Mouse (Mus musculus) T-helper 1 cell (primary cell): ENCODE measurements around the gene Cdc42ep3.

Source experiments
- in situ Hi-C: fragments of 300-600 bp; cut with MboI, MseI; formaldehyde crosslinking; loops from one replicate; pipeline ENCODE4 v1.15.1; 2025; ENCODE audit warnings: high pct_unique_total_duplicates

Cdc42ep3 gene

DNA sequence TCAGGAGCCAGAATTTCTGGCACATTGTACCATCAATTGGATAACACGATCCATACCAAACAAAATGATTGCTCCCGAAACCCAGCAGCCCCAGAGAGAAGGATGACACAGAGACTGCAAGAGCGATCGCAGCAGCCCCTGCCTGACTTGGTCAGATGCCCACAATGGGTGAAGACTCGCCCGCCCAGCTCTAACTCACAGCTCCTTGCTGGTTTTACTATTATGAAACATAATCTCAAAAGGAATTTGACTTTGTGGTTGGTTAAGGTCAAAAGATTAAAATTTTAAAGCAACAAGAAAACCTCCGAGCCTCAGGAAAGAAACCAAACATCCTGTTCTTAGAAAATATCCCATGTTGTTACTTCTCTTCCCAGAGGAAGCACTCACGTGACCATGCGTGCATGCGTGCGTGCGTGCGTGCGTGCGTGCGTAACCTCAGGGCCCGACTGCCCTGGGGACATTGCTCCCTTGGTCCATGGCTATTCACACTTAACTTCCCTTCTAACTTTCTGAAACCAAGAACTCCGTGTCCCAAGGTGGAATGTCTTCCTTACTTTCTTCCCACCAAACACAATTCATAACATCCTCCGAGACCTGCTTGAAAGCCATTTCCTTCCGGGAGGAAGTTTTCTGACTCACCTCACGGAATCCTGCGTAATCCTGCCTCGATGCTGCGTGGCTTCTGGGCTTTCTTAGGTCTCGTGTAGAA lies 9.7 kb downstream of the Cdc42ep3 start:
- in situ Hi-C loops = no loop called here

DNA sequence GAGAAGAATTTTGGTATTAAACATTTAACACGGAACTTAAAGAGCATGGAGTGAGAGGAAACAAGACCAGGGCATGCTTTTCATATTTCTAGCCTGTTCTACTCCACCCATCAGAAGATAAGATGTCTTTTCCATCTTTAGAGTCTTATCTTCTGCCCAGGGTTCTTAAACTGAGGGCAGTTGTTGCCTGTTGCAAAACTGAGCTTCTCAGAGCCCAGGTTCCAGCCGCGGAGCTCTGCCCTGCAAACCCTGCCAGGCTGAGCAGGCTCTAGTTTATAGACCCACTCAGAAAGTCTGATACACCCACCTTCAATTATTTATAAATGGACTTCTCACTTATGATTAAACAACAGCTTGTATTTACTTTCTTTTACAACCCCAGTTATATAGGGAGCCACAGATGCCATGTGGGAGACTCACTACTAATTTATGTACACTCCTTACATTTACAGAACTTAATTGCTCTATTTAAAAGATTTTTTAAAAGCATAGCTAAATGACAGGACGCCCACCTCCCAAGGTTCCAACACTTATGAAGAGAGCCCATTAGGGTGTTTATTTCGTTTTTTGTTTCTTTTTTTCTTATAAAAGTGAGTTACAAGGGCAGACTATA lies 11.5 kb downstream of the Cdc42ep3 start:
- in situ Hi-C loops = no loop called here

DNA sequence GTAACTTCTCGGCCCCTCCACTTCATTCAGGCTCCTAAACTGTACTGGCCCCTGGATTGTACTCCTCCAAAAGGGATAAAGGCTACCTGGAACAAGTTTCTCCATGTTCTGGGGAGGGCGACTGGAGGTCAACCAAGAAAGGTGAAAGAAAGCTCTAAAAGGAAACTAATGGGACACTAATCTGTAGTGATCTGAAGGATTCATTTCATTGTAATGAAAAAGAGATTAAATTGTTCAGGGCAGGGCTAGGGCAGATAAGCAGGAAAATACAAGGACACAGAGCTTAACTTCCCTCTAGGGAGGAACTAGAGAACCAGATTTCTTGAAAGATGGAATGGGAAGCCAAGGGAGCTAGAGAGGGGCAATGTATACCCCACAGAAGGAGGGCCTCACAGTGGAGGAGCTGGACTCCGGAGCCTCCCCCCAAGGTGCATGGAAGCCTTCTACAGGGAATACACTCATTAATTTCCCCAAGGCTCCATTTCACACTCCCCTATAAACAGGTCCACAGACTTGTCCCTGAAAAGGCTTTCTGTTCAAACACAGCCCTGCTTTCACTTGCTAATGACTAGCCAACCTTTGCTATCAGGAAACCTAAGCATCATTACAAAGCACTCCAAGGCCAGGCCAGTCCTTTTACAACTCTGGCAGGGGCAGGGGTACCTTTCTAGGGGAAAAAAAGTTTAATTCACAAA lies 12.1 kb downstream of the Cdc42ep3 start:
- in situ Hi-C loops = no loop called here

DNA sequence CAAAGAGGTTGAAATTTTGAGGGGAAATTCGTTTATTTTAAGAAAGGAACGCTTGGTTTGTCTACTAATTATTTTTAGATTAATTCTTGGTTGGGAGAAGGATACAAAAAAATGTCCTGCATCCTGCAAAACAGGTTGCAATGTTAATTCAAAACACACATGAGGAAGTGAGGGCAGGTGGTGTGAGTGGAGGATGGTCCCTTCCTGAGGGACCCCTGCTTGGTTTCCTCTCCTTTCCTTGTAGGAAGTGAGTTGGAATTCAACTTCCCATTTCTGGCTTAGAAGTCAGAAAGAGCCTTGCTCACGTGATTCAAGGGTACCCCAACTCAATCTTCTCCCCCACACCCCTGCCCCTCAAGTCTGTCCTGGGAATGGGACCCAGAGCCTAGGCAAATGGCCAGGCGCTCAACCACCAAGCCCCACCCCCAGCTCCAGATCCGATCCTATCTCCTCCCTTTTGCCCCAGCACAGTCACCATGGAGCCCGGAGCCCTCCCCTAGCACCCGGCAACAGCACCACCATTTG lies 12.9 kb downstream of the Cdc42ep3 start:
- in situ Hi-C loops = no loop called here

DNA sequence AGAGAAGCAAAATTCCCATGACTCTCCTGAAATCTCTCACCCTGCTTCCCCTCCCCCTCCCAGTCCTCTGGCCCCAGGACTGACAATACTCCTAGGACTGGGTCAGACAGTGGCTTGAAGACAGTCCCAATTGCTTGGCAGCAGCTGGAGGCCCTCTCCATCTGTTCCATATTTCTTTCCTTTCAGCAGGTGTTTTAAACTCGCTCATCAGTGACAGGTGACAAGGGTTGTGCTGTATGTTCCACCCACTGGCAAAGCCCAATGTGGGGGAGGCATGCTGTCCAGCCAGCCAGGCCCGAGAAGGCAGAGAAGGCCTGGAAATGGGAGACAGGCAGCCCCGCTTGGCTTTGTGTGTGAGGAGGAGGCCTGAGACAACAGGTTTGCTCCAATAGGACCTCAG lies 17.4 kb downstream of the Cdc42ep3 start:
- in situ Hi-C loops = no loop called here

DNA sequence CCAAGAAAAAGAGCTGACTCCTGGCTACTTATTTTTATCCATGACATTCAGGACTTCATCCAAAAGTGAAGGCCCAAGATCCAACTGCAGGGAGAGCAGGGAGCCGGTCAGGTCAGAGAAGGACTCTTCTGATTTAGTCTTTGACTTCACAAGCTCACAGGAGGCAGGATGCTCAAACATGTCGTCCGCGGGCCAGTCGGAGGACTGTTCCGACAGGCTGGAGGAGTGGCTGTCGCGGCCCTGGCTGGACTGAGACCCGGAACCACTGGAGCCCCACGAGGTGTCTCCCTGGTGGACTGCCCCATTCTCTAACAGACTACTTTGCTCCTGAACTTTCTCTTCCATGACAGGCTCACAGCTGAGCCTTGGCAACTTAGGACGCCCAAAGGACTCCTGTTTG lies 20.2 kb downstream of the Cdc42ep3 start:
- in situ Hi-C loops = no loop called here

DNA sequence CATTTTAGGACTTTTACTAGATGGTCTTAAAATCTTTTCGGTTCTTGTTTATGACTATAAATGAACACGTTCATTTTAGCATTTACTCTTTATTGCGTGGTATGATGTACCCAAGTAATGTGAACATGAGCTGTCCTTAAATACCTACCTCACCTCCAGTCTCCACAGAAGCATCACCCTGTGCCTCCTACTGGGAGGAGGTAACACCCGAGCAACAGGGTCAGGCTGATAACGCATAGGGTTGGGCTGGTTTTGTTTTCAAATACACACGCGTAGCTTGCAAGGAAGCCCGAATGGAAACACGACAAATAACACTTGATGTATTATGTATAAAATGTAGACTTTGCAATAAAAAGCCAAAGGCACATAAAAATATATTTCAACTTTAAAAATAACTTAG lies 21.2 kb downstream of the Cdc42ep3 start:
- in situ Hi-C loops = no loop called here

DNA sequence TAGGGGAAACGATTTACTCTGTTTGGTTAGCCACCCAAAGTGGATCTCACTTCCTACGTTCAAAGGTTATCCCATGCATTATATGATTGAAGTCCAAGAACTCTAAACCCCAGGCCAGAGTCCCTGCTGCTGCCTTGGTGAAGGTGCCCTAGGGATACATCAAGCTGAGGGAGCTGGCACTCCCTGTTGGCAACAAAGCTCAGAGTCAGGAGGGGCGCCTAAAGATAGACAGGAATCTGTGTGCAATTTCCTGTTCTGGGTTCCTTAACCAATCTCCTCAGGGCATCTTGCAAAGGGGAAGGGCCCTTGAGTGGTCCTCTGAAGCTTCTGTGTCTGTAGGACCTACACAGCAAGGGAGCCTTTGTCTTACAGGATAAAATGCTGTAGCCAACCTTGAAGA lies 22.0 kb downstream of the Cdc42ep3 start:
- in situ Hi-C loops = no loop called here

DNA sequence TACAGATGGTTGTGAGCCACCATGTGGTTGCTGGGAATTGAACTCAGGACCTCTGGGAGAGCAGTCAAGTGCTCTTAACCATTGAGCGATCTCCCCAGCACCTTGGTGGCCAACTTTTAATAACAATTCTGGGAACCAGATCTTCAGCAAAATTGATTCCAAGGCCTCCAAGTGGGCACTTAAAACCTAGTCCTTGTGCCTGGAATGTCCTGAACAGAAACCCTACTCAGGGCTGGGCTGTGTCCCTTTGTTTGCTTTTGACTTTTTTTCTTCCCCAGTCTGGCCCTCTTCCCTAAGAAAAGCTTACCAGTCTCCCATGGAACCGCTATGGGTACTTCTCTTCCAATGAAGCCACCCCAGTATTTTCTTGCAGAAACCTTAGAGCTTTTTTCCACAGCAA lies 24.5 kb downstream of the Cdc42ep3 start:
- in situ Hi-C loops = no loop called here

DNA sequence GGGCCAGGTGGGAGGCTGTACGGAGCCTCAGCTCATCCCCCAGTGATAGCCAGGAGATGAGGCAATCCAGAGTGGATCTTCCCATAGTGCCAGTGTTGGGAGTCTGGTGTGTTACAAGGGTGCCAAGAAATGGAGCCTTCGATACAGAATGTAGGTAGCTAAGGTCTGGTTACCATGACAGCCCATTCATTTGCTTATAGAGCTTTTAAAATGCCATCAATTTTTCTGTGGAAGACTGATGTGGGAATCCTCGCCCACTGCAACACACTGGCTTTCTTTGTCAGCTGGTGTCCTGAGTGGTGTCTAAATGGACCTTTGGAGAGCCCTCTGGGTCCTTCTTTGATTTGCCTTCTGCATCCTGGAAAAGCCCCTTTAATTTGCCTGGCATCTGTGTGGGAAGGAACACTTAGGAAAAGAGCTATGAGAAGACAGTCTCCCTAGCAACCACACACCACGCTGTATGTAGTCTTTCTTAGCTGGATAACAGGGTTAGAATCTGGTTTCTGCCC lies 28.0 kb downstream of the Cdc42ep3 start:
- in situ Hi-C loops = no loop called here

DNA sequence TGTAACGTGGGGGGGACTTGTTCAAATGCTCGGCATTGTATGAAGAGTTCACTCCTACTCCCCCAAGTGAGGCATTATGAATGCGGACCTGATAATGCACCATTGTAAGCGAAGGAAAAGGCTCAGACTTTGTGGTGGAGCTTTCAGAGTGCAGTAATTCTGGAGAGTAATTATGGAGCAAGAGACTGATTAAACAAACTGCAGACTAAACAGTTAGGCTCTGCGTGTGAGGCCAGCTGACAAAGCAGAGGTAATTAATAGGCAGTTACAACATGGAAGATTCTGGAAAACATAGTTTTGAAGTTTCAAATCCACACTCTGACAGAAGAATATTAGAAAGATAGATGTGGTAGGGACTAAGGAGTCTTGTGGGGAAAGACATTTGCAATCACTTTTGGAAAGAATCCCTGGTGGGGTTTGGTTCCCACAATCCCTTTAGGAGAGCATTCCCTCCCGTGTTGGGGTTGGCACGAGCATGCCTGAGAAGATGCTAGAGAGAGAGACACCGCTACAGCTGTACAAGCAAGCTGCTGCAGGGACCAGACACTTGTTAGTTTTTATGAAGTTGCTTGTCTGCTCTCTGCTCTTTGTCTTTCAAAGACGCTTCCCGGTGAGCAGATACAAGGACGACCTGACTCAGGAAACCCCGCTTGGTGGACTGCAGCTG lies 37.7 kb downstream of the Cdc42ep3 start:
- in situ Hi-C loops = no loop called here

DNA sequence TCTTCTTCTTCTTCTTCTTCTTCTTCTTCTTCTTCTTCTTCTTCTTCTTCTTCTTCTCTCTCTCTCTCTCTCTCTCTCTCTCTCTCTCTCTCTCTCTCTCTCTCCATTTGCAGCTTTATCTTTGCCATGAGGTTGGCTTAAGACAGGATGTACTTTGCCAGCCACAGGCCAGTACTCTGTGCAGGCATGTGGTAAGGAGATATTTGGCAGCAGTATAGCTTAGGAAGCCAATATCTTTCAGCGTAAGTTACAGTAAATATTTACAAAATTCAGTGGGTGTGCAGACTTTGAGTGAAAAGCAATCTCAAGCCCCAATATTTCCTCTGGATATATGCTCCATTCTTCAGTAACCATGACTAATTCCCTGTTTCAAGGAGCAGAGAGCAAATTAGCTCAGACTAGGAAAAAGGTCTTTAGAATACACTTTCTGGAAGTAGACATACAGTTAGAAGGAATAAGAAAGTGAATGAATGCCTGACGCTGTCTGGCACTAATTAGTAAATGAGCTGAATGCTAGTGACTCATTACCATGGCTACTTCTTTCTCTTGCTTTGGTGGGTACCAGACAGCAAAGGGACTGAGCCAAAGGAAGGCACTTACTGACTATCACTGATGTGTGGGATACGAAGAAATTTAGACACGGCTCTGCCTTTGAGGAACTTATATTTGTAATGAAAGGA lies 39.3 kb downstream of the Cdc42ep3 start:
- in situ Hi-C loops = no loop called here

DNA sequence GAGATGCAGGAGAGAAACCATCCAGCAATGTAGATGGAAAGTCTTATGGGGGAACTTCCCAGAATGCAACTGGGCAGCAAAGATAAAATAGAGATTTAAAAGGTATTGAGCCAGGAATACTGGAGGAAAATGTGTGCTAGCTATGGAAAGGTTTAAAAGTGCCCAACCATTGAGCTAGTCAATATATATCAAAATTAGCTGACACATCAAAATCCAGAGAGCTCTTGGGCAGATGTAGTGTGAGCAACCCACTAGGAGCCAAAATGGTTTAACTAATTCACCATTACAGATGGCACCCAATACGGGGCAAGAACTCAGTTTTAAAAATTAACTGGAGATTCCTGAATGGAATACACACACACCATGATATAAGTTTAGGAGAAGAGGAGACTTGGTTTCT lies 44.4 kb downstream of the Cdc42ep3 start:
- in situ Hi-C loops = no loop called here

DNA sequence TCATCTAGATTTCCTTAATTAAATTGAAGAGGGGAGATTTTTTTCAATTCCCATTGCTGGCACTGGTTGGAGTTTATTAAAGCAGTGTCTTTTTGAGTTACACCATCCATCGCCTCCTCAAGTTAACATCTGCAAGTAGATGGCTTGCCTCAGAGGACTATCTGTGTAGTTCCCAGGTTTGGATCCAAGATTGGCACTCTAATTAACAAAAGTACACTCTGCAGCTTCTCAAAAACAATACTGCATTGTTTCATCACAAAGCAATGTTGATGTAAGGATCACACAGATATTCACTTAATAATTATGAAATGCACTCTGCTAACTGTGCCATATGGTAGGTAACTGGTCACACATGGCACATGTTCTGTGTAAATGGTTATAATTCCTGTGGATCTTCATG lies 45.4 kb downstream of the Cdc42ep3 start:
- in situ Hi-C loops = no loop called here

DNA sequence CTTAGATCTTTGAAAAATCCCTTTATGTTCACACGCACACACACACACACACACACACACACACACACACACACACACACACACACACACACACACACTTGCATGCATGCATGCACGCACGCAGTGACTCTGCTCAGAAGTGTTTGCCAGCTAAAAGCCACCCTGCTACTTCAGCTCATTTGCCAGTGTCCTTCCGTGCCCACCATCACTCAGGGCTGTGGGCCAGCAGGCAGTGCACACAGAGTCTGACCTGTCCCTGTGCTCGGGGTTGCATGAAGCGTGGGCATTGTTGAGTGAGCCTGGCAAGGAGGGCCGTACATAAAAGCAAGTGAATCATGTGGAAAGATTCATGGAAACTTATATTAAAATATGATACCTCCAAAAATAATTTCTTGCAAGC lies 49.2 kb downstream of the Cdc42ep3 start:
- in situ Hi-C loops = no loop called here

DNA sequence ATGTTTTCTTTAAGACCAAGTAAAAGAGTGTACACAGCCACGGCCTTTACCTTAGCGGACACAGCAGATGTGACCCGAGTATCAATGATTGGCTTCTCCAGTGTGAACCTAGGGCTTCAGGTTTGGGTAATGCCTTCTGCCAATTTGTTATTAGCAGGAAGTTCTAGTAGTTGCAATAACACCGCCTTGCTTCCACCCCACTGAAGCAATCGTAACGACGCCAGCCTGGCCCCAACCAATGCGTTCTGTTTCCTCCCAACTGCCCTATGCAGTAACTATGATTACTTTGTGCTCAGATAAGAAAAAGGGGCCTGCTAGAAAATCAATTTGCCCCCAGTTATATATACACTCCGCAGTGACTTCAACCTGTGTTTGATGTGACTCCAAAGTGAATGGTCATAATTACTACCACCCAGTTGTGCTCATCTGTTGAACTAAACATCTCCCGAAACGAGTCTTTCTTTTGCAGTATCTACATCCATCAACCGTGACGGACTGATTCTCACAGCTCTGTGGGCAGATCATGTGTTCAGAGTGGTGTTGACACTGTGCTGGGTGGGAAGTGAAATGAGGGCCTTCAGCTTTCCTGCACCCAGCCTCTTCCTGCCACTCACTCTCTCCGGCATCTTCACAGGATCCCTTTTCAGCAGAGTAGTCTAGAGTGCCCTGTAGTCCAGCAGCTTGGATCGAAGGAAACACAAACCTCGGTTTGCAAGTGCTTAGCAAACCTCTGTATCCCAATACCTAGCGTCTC lies 51.0 kb downstream of the Cdc42ep3 start:
- in situ Hi-C loops = no loop called here

DNA sequence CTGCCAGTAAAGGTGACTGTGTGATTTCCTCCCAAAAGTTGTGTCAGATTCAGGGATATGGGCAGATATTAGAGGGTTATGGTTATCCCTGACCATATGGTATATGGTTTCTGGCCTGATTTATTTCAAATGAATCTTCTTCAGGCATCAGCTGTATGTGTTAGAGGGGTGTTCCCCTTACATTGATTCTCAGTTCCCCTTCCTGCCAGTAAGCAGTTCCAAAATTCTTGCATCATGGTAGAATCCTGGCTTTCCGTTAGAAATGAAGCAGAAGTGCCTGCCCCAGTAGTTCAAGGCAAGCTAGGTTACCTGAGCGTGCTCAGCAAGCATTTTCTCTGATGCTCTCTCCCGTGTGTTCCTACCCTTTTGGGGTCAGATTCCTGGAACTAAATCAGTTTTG lies 51.7 kb downstream of the Cdc42ep3 start:
- in situ Hi-C loops = no loop called here

DNA sequence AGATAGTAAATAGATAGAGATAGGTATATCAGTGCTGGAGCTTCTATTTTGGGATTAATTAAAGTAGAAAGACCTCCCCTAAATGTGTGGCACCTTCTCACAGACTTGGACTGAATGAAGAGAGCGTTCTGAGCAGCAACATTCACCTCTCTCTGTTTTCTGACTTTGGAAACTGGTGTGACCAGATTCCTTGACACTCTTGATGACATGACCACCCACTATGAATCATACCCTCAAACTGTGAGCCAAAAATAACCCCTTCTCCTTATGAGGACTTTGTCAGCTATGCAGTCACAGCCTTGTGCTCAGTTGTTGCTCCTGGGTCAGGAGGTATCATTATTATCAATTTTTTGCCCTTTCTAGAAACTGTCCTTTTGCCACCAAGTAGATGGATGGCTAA lies 55.0 kb downstream of the Cdc42ep3 start:
- in situ Hi-C loops = no loop called here

DNA sequence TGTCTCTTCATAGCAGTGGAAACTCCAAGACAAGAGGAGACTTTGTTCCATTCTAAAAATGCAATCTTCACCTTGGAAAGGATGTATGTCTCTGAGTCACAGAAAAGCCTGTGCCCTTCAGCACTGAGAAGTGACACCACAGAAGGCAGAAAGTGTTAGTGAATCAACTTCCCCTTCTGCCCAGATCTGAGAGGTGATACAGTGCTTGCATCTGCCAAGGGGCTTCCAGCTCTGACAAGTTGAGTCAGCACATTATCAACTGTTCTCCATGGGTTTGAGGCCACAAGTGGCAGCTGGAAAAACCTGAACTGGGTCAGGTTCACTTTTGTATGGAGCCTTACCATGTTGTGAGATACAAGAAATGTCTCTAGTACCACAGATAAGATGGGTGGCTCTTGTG lies 55.9 kb downstream of the Cdc42ep3 start:
- in situ Hi-C loops = no loop called here

DNA sequence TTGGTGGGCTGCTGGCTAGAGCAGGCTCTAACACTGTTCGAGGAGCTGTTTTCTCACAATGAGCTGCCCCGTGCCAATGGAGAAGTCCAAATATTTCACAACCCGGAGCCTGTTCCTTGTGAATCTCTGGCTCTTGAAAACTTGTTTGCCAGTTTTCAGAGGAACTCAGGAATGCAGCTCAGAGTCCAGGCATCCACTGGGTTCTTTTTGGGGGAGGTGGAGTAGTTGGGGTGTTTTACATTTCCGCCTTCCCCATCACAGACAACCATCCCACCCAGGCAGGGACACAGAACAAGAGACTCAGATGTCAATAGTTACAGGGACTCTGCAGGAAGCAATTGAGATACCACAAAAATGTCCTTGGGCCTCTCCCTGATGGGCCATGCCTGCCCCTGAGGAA lies 59.0 kb downstream of the Cdc42ep3 start:
- in situ Hi-C loops = no loop called here

DNA sequence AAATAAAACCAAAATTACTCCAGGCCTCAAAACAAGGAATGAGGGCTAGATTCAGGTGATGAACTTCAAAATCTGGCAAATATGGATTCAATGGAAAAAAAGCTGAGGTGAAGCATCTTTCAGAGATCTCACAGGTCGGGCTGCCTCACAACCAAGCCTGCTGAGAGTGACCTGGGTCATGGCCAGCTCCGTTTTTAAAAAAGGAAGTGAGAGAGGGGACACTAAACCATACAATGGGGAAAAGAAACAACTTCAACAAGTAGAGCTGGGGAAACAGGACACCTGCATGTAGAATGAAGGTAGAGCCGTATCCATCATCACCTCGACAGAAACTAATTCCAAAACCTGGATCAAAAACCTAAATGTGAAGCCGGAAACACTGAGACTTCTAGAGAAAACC lies 63.2 kb downstream of the Cdc42ep3 start:
- in situ Hi-C loops = no loop called here
